Mouse (Mus musculus): ENCODE data around the gene Fads2. TPM values are rescaled to one million over a fixed set of nuclear protein-coding genes. Genes with fewer than 3 reads are reported as not detected.

Fads2 gene
- polyA plus RNA-seq, 1 experiment: 115 TPM

GRCm38 (mm10) chr19:10096371-10096876, 5.1 kb downstream of the Fads2 start:
- Histone ChIP-seq H3K4me1 (ENCODE audit: control insufficient read depth, insufficient read depth, low read length) (no peaks in the 10 kb centered on the region), H3K27ac (ENCODE audit: insufficient read depth, low read length) (no peak overlapping the region), H3K27me3 (ENCODE audit: control insufficient read depth, insufficient read depth, low read length) (no peaks in the 10 kb centered on the region), H3K4me3 (replicated peaks; ENCODE audit: insufficient read depth, low read depth, low read length) (no peak overlapping the region)
- 40% methylated on average over 2 of the region's 2 CpGs for WGBS
- no peak for TF ChIP-seq CTCF (IDR thresholded peaks at IDR 0.05; ENCODE audit: borderline replicate concordance, insufficient read depth, low read depth, low read length)
- TF ChIP-seq POLR2A (IDR thresholded peaks at IDR 0.05; ENCODE audit: borderline replicate concordance, insufficient read depth, low read length): no peak
- no peak for DNase-seq

- Histone ChIP-seq H3K27me3 (ENCODE audit: control insufficient read depth, insufficient read depth, low read length) (no peaks in the 10 kb centered on the region), H3K4me3 (replicated peaks; ENCODE audit: insufficient read depth, low read depth, low read length) (no peak overlapping the region), H3K4me1 (ENCODE audit: control insufficient read depth, insufficient read depth, low read length) (no peaks in the 10 kb centered on the region), H3K27ac (ENCODE audit: insufficient read depth, low read length) (no peak overlapping the region)
- DNase-seq: no peak
- WGBS: 83% methylated on average over 4 of the region's 4 CpGs
- no peak for TF ChIP-seq CTCF (IDR thresholded peaks at IDR 0.05; ENCODE audit: borderline replicate concordance, insufficient read depth, low read depth, low read length)
- no peak for TF ChIP-seq POLR2A (IDR thresholded peaks at IDR 0.05; ENCODE audit: borderline replicate concordance, insufficient read depth, low read length)
These were observed 6.9 kb downstream of the Fads2 start for GRCm38 (mm10) chr19:10094695-10095094.

- H3K27me3 ChIP-seq (ENCODE audit: control insufficient read depth, insufficient read depth, low read length): no peaks in the 10 kb centered on the region
- TF ChIP-seq POLR2A (IDR thresholded peaks at IDR 0.05; ENCODE audit: borderline replicate concordance, insufficient read depth, low read length) (no peak), CTCF (IDR thresholded peaks at IDR 0.05; ENCODE audit: borderline replicate concordance, insufficient read depth, low read depth, low read length) (no peak)
- 73% methylated on average over 4 of the region's 4 CpGs for WGBS
- no peaks in the 10 kb centered on the region for H3K4me1 ChIP-seq (ENCODE audit: control insufficient read depth, insufficient read depth, low read length)
- H3K4me3 ChIP-seq (replicated peaks; ENCODE audit: insufficient read depth, low read depth, low read length): no peak overlapping the region
- no peak for DNase-seq
- H3K27ac ChIP-seq (ENCODE audit: insufficient read depth, low read length): no peak overlapping the region
These were observed 7.7 kb downstream of the Fads2 start for GRCm38 (mm10) chr19:10093829-10094228.

GRCm38 (mm10) chr19:10086976-10087375, 14.6 kb downstream of the Fads2 start:
- WGBS: 76% methylated on average over 4 of the region's 4 CpGs
- H3K27ac ChIP-seq (ENCODE audit: insufficient read depth, low read length): no peak overlapping the region
- no peaks in the 10 kb centered on the region for H3K4me1 ChIP-seq (ENCODE audit: control insufficient read depth, insufficient read depth, low read length)
- TF ChIP-seq CTCF (IDR thresholded peaks at IDR 0.05; ENCODE audit: borderline replicate concordance, insufficient read depth, low read depth, low read length): no peak
- no peak for TF ChIP-seq POLR2A (IDR thresholded peaks at IDR 0.05; ENCODE audit: borderline replicate concordance, insufficient read depth, low read length)
- H3K4me3 ChIP-seq (replicated peaks; ENCODE audit: insufficient read depth, low read depth, low read length): no peak overlapping the region
- H3K27me3 ChIP-seq (ENCODE audit: control insufficient read depth, insufficient read depth, low read length): no peaks in the 10 kb centered on the region
- DNase-seq: no peak

- WGBS: 82% methylated on average over 9 of the region's 9 CpGs
- H3K27ac ChIP-seq (ENCODE audit: insufficient read depth, low read length): no peak overlapping the region
- H3K4me3 ChIP-seq (replicated peaks; ENCODE audit: insufficient read depth, low read depth, low read length): no peak overlapping the region
- H3K4me1 ChIP-seq (ENCODE audit: control insufficient read depth, insufficient read depth, low read length): no peaks in the 10 kb centered on the region
- TF ChIP-seq POLR2A (IDR thresholded peaks at IDR 0.05; ENCODE audit: borderline replicate concordance, insufficient read depth, low read length) (no peak), CTCF (IDR thresholded peaks at IDR 0.05; ENCODE audit: borderline replicate concordance, insufficient read depth, low read depth, low read length) (no peak)
- no peak for DNase-seq
- H3K27me3 ChIP-seq (ENCODE audit: control insufficient read depth, insufficient read depth, low read length): no peaks in the 10 kb centered on the region
These were observed 16.1 kb downstream of the Fads2 start for GRCm38 (mm10) chr19:10085454-10085853.

GRCm38 (mm10) chr19:10082105-10082504, 19.4 kb downstream of the Fads2 start:
- 81% methylated on average over 3 of the region's 3 CpGs for WGBS
- Histone ChIP-seq H3K4me1 (ENCODE audit: control insufficient read depth, insufficient read depth, low read length) (no peaks in the 10 kb centered on the region), H3K27me3 (ENCODE audit: control insufficient read depth, insufficient read depth, low read length) (no peaks in the 10 kb centered on the region), H3K4me3 (replicated peaks; ENCODE audit: insufficient read depth, low read depth, low read length) (no peak overlapping the region), H3K27ac (ENCODE audit: insufficient read depth, low read length) (no peak overlapping the region)
- DNase-seq: no peak
- TF ChIP-seq CTCF (IDR thresholded peaks at IDR 0.05; ENCODE audit: borderline replicate concordance, insufficient read depth, low read depth, low read length) (no peak), POLR2A (IDR thresholded peaks at IDR 0.05; ENCODE audit: borderline replicate concordance, insufficient read depth, low read length) (no peak)

- H3K27me3 ChIP-seq (ENCODE audit: control insufficient read depth, insufficient read depth, low read length): no peaks in the 10 kb centered on the region
- no peak for DNase-seq
- no peak overlapping the region for H3K4me3 ChIP-seq (replicated peaks; ENCODE audit: insufficient read depth, low read depth, low read length)
- WGBS: 96% methylated on average over 7 of the region's 7 CpGs
- TF ChIP-seq POLR2A (IDR thresholded peaks at IDR 0.05; ENCODE audit: borderline replicate concordance, insufficient read depth, low read length) (no peak), CTCF (IDR thresholded peaks at IDR 0.05; ENCODE audit: borderline replicate concordance, insufficient read depth, low read depth, low read length) (no peak)
- no peak overlapping the region for H3K27ac ChIP-seq (ENCODE audit: insufficient read depth, low read length)
- no peaks in the 10 kb centered on the region for H3K4me1 ChIP-seq (ENCODE audit: control insufficient read depth, insufficient read depth, low read length)
These were observed 21.2 kb downstream of the Fads2 start for GRCm38 (mm10) chr19:10080384-10080783.

- no peaks in the 10 kb centered on the region for H3K4me1 ChIP-seq (ENCODE audit: control insufficient read depth, insufficient read depth, low read length)
- TF ChIP-seq POLR2A (IDR thresholded peaks at IDR 0.05; ENCODE audit: borderline replicate concordance, insufficient read depth, low read length) (no peak), CTCF (IDR thresholded peaks at IDR 0.05; ENCODE audit: borderline replicate concordance, insufficient read depth, low read depth, low read length) (no peak)
- 74% methylated on average over 6 of the region's 6 CpGs for WGBS
- no peaks in the 10 kb centered on the region for H3K27me3 ChIP-seq (ENCODE audit: control insufficient read depth, insufficient read depth, low read length)
- no peak overlapping the region for H3K27ac ChIP-seq (ENCODE audit: insufficient read depth, low read length)
- H3K4me3 ChIP-seq (replicated peaks; ENCODE audit: insufficient read depth, low read depth, low read length): no peak overlapping the region
- no peak for DNase-seq
These were observed 23.2 kb downstream of the Fads2 start for GRCm38 (mm10) chr19:10078392-10078791.

All from cerebellum, adult 2 months (tissue).